Mouse (Mus musculus) G1E (cell line): ENCODE results near the gene Phex. TPM values are rescaled to one million over a fixed set of nuclear protein-coding genes. Genes with fewer than 3 reads are reported as not detected.

ENCODE experiments used
- ATAC-seq: 2 replicates; pipeline ENCODE4 v1.8.0; 2016; ENCODE audit warnings: mild to moderate bottlenecking; ENCODE audit not compliant: insufficient number of reproducible peaks, poor library complexity, low FRiP score, severe bottlenecking; ENCODE audit errors: extremely low read depth
- DNase-seq: peaks from one replicate; pipeline ENCODE4 v3.0.0; 2012; ENCODE audit warnings: low spot score
- H3K27me3 ChIP-seq: 2 replicates; pipeline ENCODE4 v1.6.1; 2012; ENCODE audit warnings: mild to moderate bottlenecking, low read length, inconsistent platforms; ENCODE audit not compliant: insufficient read depth
- H3K36me3 ChIP-seq: replicated peaks from 2 replicates; pipeline ENCODE3; 2012; ENCODE audit warnings: mild to moderate bottlenecking, inconsistent platforms
- H3K4me1 ChIP-seq: 2 replicates; pipeline ENCODE4 v1.6.1; 2012; ENCODE audit warnings: low read depth, low read length, inconsistent platforms, mixed read lengths; ENCODE audit not compliant: insufficient read depth
- H3K4me3 ChIP-seq: 2 replicates; pipeline ENCODE4 v1.5.1; 2012; ENCODE audit warnings: low read depth, mild to moderate bottlenecking, inconsistent platforms, low read length, moderate library complexity, mixed read lengths
- H3K9me3 ChIP-seq: replicated peaks from 2 replicates; pipeline ENCODE4 v1.6.1; 2012; ENCODE audit warnings: inconsistent platforms
- CTCF ChIP-seq: IDR thresholded peaks from 2 replicates; pipeline ENCODE4 v1.5.1; 2012; ENCODE audit warnings: low read depth, low read length, inconsistent platforms, mixed read lengths
- GATA1 ChIP-seq: IDR thresholded peaks from 2 replicates; pipeline ENCODE4 v1.6.1; 2012; ENCODE audit warnings: borderline replicate concordance, low read length, inconsistent platforms, mixed read lengths
- GATA2 ChIP-seq: IDR thresholded peaks from 2 replicates; pipeline ENCODE4 v1.6.1; 2012; ENCODE audit warnings: low read depth, low read length, inconsistent platforms, borderline replicate concordance
- POLR2AphosphoS5 ChIP-seq: IDR thresholded peaks from 2 replicates; pipeline ENCODE4 v1.6.1; 2012; ENCODE audit warnings: low read depth, low read length, inconsistent platforms; ENCODE audit not compliant: insufficient replicate concordance
- TAL1 ChIP-seq: conservative IDR thresholded peaks from 2 replicates; pipeline ENCODE4 v1.6.1; 2012; ENCODE audit warnings: low read depth, low read length, inconsistent platforms, mixed read lengths
- polyA plus RNA-seq: library from polyadenylated mRNA; stranded (reverse); fragments of >175 nt; gene quantifications from 2 replicates; pipeline ENCODE4 v1.2.3, GENCODE M21; 2012
- total RNA-seq, 2 experiments: library from RNA; stranded (forward) in 1 of 2; stranded (reverse) in 1 of 2; fragments of 200-1000 nt in 1 of 2; fragments of >200 nt in 1 of 2; fragmentation: Nextera tagmentation in 1 of 2; gene quantifications; 2 replicates each; pipeline ENCODE4 v1.2.3; 2014 to 2017

Gene Phex
- total and polyA plus RNA-seq, 3 experiments, result 0.22 to 0.38 TPM; not detected in 1

DNA sequence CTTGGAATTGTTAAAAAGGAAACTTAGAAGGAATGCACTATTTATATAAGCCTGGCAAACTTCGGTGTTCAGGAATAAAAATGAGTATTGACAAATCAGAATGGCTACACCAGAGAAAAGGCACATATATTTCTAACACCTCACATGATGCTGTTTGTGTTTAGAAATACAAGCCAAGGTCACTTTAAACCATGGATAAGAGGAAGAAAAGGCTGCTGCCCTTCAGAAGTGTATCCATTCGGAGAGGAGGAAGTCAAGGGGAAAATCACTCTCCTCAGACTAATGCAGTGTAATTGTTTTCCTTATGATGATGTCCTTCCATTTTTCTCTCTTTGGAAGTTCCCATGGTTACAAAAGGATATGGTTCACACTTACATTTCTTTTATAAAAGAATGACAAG, 251.7 kb downstream of the Phex start:
- no peaks in the 10 kb centered on the region for H3K27me3 ChIP-seq
- no peak overlapping the region for H3K4me3 ChIP-seq
- H3K9me3 ChIP-seq, result no peaks in the 10 kb centered on the region
- no peaks in the 10 kb centered on the region for H3K4me1 ChIP-seq
- TF ChIP-seq TAL1 (no peak), CTCF (no peak), GATA1 (no peak), POLR2AphosphoS5 (no peak), GATA2 (no peak)
- ATAC-seq (no peak), DNase-seq (no peak)
- no peaks in the 10 kb centered on the region for H3K36me3 ChIP-seq

DNA sequence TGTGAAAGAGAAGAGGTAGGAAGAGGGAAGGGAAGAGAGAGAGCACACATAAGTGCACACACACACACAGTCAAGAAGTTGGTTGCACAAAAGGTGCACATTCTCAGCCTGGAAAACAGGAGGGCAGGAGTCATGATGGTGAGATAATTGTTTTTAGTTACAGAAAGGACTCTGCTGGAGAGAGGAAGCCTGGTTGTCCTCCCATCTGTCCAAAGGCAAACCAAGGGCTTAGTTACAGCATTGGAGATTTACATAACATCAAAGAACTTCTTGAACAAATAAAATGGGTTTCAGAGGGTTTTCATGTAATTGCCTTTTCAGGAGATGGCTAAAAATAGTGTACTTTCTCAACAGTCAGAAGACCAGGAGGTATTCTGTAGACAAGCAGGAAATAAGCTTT, 270.4 kb downstream of the Phex start:
- ATAC-seq (no peak), DNase-seq (no peak)
- H3K36me3 ChIP-seq, result no peaks in the 10 kb centered on the region
- no peak for TF ChIP-seq CTCF
- TF ChIP-seq GATA1, result no peak
- TF ChIP-seq GATA2, result no peak
- no peaks in the 10 kb centered on the region for H3K4me1 ChIP-seq
- H3K27me3 ChIP-seq, result no peaks in the 10 kb centered on the region
- no peaks in the 10 kb centered on the region for H3K9me3 ChIP-seq
- H3K4me3 ChIP-seq, result no peak overlapping the region

DNA sequence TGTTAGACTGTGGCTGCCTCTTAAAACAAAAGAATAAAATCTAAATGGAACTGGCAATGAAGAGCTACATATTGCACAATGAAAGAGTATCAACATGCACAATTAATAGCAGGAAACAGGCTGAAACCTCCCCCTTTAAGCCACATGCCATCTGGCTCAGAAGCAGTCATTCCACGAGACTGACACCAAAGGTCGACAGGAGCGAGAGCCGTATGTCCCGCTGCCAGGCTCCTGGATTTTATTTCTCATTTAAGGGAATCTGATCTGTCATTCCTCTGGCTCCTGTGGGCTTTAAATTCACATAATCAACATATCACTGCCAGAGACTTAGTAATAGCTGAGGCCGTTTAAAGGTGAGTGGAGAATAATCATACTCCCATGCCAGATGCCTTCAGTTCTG, 275.5 kb downstream of the Phex start:
- Histone ChIP-seq H3K27me3 (no peaks in the 10 kb centered on the region), H3K9me3 (no peaks in the 10 kb centered on the region), H3K4me3 (no peak overlapping the region), H3K36me3 (no peaks in the 10 kb centered on the region), H3K4me1 (no peaks in the 10 kb centered on the region)
- TF ChIP-seq TAL1 (no peak), GATA2 (no peak), CTCF (no peak), POLR2AphosphoS5 (no peak), GATA1 (no peak)
- DNase-seq (no peak), ATAC-seq (no peak)

Other genes with a start within 250 kb of the Phex start
- gene Sms, start 77.0 kb upstream of the Phex start, total RNA-seq (2014; fragmentation: Nextera tagmentation), result 79.9 and 80.6 TPM in 2 replicates
- 76.3 and 80.2 TPM in 2 replicates for gene Sms, start 77.0 kb upstream of the Phex start, total RNA-seq (2017)
- 35.5 and 37.0 TPM in 2 replicates for gene Sms, start 77.0 kb upstream of the Phex start, polyA plus RNA-seq
- gene Yy2, start 153.7 kb upstream of the Phex start, total RNA-seq (2014; fragmentation: Nextera tagmentation), result 5.2 and 7.5 TPM in 2 replicates
- gene Yy2, start 153.7 kb upstream of the Phex start, total RNA-seq (2017), result 5.2 and 6.9 TPM in 2 replicates
- gene Yy2, start 153.7 kb upstream of the Phex start, polyA plus RNA-seq, result 0.10 TPM in 1 of 2 replicates, not detected in the other
- gene Mbtps2, start 183.4 kb upstream of the Phex start, total RNA-seq (2014; fragmentation: Nextera tagmentation), result 44.5 and 49.3 TPM in 2 replicates
- 10.0 and 19.1 TPM in 2 replicates for gene Mbtps2, start 183.4 kb upstream of the Phex start, total RNA-seq (2017)
- 6.3 and 6.6 TPM in 2 replicates for gene Mbtps2, start 183.4 kb upstream of the Phex start, polyA plus RNA-seq